Mouse (Mus musculus) T-helper 2 cell (primary cell): ENCODE results near the gene Zfp827.
"Not testable (repeated sequence)": the region's sequence is repeated elsewhere in the genome, so short reads cannot be mapped to it uniquely, and the experiment has no call there.

Experiments used
- in situ Hi-C: fragments of 300-600 bp; cut with MboI, MseI; formaldehyde crosslinking; loops from one replicate; pipeline ENCODE4 v1.15.1; 2025; ENCODE audit warnings: high pct_unique_total_duplicates

The Zfp827 gene

GRCm38 (mm10) chr8:79105186-79105585 lies 76.9 kb downstream of the Zfp827 start:
- in situ Hi-C loops: no loop called here

- in situ Hi-C loops: no loop called here
Measured at GRCm38 (mm10) chr8:79111461-79111860, 83.2 kb downstream of the Zfp827 start.

- in situ Hi-C loops: no loop called here
Measured at GRCm38 (mm10) chr8:79112480-79112879, 84.2 kb downstream of the Zfp827 start.

GRCm38 (mm10) chr8:79113533-79113932 lies 85.3 kb downstream of the Zfp827 start:
- in situ Hi-C loops: no loop called here

DNA sequence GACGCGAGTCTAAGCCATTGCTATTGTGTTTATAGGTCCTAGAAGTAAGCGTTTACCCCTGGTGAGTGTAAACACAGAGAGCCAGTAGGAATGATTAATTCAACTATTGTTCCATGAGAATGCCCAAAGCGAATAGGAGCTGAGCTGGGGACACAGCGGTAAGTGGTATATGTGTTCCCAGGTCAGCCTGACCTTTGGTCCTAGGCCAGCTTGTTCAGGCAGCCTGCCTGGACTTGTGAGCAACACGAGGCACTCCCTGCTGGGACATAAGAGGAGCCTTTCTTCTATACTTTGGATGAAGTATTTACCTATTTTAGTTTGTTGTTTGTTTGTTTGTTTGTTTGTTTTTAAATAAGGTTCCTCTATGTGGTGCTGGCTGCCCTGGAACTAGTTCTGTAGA lies 86.3 kb downstream of the Zfp827 start:
- in situ Hi-C loops: no loop called here

DNA sequence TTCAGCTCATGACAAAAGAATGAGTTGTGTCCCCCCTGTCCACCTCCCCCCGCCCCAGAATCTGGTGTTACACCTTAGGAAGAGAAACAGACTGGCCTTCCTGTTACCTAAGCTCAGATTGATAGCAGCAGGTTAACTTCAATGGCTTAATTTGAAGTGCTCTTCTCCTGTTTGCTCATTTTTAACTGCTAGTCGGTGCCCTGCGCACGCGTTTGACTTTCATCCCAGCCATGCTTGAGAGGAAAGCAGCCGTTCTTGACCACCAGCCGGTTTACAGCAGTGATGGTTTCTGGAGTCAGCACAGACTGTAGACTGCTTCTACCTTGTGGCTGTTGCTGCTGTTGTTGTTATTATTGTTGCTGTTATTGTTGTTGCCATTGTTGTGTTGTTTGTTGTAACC lies 88.2 kb downstream of the Zfp827 start:
- in situ Hi-C loops: no loop called here

DNA sequence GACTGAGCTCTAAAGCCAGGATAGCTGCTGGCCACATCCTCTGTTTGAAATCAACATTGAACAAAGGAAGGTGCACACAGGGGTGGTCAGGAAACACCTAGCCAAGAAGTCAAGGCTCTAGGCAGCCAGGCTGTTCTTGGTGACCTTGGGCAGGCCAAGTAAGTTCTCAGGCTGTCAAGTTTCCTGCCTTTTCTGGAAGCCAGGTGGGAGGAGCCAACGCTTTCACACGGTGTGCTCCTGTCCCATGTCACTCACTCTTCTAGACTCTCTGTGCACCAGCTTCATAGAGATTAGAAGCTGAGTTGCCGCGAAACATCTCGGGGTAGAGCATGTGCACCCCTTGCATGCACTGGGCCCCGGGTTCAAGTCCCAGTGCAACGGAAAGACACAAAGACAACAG lies 89.5 kb downstream of the Zfp827 start:
- in situ Hi-C loops: no loop called here

- in situ Hi-C loops: no loop called here
Measured at GRCm38 (mm10) chr8:79121614-79122013, 93.4 kb downstream of the Zfp827 start.

DNA sequence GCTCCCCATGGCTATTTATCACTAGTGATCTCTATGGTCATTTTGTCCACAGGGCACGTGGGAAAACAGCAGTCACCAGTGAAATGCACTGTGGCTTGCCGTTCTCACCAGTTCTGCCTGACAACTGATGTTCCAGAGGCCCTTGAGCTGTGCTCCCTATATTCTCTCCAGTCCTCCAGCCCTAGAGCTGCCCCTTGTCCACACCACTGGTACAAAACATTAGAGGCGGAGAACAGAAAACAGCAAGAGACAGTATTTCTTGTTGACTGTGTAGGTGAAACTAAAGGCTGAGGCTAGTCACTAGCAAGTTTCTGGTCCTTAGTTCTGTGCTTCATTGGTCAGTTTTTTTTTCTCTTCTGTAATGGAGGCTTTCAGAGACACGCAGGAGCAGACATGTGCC lies 96.0 kb downstream of the Zfp827 start:
- in situ Hi-C loops: no loop called here

- in situ Hi-C loops: no loop called here
Measured at GRCm38 (mm10) chr8:79127211-79127816, 99.1 kb downstream of the Zfp827 start.

DNA sequence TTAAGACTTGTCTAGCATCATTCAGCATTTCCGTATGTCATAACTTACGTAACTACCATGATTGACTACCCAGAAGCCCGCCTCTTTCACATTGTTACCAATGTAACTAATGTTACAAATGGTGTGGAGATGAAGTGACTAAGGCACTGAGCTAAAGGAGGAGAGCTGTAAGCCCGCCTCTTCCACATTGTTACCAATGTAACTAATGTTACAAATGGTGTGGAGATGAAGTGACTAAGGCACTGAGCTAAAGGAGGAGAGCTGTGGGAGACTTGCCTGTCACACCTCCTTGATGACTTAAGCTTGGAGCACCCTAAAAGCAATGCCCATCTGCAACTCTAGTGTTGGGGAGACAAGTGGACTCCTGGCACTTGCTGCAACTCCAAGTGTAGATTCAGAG lies 100.3 kb downstream of the Zfp827 start:
- in situ Hi-C loops: not testable (repeated sequence)

- in situ Hi-C loops: no loop called here
Measured at GRCm38 (mm10) chr8:79139614-79140013, 111.4 kb downstream of the Zfp827 start.

DNA sequence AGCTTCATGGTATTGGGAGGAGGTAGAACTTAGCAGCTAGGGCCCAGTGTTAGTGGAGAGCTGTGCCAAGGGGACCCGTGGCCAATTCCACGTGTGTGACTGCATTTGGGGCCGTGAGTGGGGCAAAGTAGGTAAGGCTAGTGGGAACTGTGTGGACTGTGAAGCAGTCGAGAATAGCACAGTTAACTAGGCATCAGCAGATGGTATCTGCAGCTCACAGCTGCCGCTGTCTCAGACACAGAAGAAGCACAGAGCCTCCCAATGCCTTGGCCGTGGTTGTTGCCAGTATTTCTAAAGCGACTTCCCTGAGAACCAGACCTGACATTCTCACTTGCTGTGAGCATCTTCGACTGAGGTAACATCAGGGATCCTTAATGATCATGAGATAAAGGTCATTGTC lies 112.7 kb downstream of the Zfp827 start:
- in situ Hi-C loops: no loop called here

GRCm38 (mm10) chr8:79141592-79141991 lies 113.4 kb downstream of the Zfp827 start:
- in situ Hi-C loops: no loop called here

- in situ Hi-C loops: no loop called here
Measured at GRCm38 (mm10) chr8:79143729-79144128, 115.5 kb downstream of the Zfp827 start.

DNA sequence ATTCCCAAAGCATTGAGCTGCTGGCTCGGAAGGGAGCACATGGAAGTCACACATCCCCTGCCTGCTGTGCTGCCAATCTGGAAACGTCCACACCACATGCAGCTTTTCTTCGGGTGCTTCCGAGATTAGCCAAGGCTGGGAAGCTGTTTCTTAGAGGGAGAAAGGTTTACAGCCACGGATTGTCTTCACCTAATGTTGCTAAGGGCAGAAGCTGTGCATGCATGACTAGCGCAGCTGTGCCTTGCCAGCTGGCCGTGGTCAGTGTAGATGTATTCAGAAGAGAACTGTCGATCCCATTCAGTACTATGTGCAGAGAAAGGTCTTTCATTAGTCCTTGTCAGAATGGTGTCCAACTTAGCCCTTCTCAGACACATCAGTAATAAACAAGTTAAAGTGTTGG lies 117.0 kb downstream of the Zfp827 start:
- in situ Hi-C loops: no loop called here

DNA sequence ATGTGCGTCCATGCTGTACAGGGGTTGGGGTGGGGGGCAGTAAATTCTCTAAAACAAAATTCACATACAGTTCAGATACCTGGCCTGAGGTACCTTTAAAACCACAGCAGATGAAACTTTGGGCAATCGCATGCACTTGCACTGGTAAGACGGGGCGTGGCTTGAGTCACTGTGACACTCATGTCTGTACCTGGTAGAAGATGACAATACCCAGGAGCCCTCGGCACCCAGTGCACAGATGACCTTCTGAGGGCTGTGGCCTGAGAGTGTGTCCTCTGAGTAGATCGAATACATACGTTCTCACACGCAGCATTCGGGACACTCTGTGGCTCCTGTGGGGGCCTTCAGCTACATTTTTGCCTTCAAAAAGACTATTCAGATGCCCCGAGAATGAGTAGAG lies 117.4 kb downstream of the Zfp827 start:
- in situ Hi-C loops: no loop called here

- in situ Hi-C loops: no loop called here
Measured at GRCm38 (mm10) chr8:79148799-79149198, 120.6 kb downstream of the Zfp827 start.

- in situ Hi-C loops: no loop called here
Measured at GRCm38 (mm10) chr8:79149880-79150279, 121.6 kb downstream of the Zfp827 start.

- in situ Hi-C loops: no loop called here
Measured at GRCm38 (mm10) chr8:79150544-79151192, 122.4 kb downstream of the Zfp827 start.

- in situ Hi-C loops: no loop called here
Measured at GRCm38 (mm10) chr8:79151644-79152043, 123.4 kb downstream of the Zfp827 start.

GRCm38 (mm10) chr8:79153201-79153600 lies 125.0 kb downstream of the Zfp827 start:
- in situ Hi-C loops: no loop called here

- in situ Hi-C loops: no loop called here
Measured at GRCm38 (mm10) chr8:79153637-79154036, 125.4 kb downstream of the Zfp827 start.
